Mouse (Mus musculus): ENCODE results near the gene Bri3bp. TPM values are rescaled to one million over a fixed set of nuclear protein-coding genes. Genes with fewer than 3 reads are reported as not detected.

The Bri3bp gene
- polyA plus RNA-seq, 1 experiment, result 24.8 TPM

DNA sequence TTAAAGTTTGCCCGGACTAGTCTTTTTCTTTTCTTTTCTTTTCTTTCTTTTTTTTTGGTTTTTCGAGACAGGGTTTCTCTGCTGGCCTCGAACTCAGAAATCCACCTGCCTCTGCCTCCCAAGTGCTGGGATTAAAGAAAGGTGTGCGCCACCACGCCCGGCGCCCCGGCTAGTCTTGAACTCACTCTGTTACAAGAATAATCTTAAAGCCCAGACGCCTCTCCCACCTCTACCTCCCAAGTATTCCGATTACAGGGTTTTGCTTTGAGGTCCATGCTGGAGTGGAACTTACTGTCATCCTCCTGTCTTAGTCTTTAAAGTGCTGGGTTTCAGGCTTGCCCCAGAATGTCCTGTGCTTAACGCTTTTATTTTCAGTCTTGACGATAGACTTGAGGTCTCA is 33.7 kb downstream of the Bri3bp start:
- no peak for TF ChIP-seq POLR2AphosphoS2 (IDR thresholded peaks at IDR 0.05; ENCODE audit: insufficient read length, low read depth)
- no peak for TF ChIP-seq E2F4 (IDR thresholded peaks at IDR 0.05; ENCODE audit: insufficient read depth)
- TF ChIP-seq MAX (IDR thresholded peaks at IDR 0.05; ENCODE audit: low read depth), result no peak
- TF ChIP-seq CEBPB (IDR thresholded peaks at IDR 0.05; ENCODE audit: insufficient read depth, poor library complexity, severe bottlenecking), result no peak
- no peak for TF ChIP-seq USF1 (IDR thresholded peaks at IDR 0.05; ENCODE audit: low read depth)
- TF ChIP-seq MYOD1 (IDR thresholded peaks at IDR 0.05; ENCODE audit: control insufficient read depth in 1 of 3, insufficient read length in 2 of 3, low read depth in 2 of 3), result no peak
- Histone ChIP-seq H3K27me3 (ENCODE audit: control insufficient read depth, insufficient read depth, insufficient read length) (no peaks in the 10 kb centered on the region), H3K4me3 (peak overlapping the region; percentile 85)

DNA sequence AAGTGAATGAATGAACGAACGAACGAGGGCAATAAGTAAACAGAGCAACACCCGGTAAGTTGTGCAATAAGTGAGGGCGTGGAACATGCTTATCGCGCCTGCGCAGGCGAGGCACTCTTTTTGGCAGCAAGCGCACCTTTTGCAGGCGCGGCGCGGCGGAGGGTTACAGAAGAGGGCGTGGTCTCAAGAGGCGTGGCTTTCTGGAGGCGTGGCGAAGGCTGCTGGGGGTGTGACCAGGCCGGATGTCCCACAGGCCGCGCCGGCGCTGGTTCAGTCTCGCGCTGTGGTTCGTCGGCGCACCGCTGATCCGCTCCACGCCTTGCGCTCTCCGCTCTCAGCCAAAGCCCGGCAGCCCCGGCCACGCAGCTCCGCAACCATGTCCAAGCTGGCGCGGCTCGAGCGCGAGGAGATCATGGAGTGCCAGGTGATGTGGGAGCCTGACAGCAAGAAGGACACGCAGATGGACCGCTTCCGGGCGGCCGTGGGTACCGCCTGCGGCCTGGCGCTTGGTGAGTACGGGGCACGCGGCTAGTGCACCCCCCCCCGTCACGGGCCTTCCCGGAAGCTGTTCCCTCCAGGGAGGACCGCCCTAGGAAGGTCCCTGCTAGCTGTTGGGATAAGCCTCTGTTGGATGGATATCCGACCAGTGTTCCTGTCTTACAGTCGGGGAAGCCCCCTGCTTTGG is 34.4 kb downstream of the Bri3bp start, which contains the start of gene Aacs:
Aacs (plus strand) TSS at position 214 of the 685 bp plus-strand sequence.
- Histone ChIP-seq H3ac (ENCODE audit: control insufficient read depth, insufficient read length) (peak within 1 kb of the TSS; percentile 24), H3K27me3 (ENCODE audit: control insufficient read depth, insufficient read depth, insufficient read length) (no peaks in the 10 kb centered on the region), H3K4me2 (ENCODE audit: low read depth) (peak within 1 kb of the TSS; percentile 98), H3K79me2 (ENCODE audit: control insufficient read depth, insufficient read depth) (peaks cover 48% of the 10 kb centered on the region), H3K4me3 (peak within 1 kb of the TSS; percentile 85), H3K36me3 (ENCODE audit: control insufficient read depth, insufficient read depth) (no peaks in the 10 kb centered on the region)
- TF ChIP-seq MAX (IDR thresholded peaks at IDR 0.05; ENCODE audit: low read depth), result no peak
- peak in 1 of 3 experiments; percentile 47 for TF ChIP-seq MYOD1 (IDR thresholded peaks at IDR 0.05; ENCODE audit: control insufficient read depth in 1 of 3, insufficient read length in 2 of 3, low read depth in 2 of 3)
- TF ChIP-seq MYOG (IDR thresholded peaks at IDR 0.05; ENCODE audit: control insufficient read depth in 1 of 3, insufficient read depth in 1 of 3, insufficient read length in 2 of 3, low read depth in 2 of 3), result peak in 1 of 3 experiments; percentile 24
- TF ChIP-seq E2F4 (IDR thresholded peaks at IDR 0.05; ENCODE audit: insufficient read depth), result no peak
- TF ChIP-seq USF1 (IDR thresholded peaks at IDR 0.05; ENCODE audit: low read depth), result no peak
- TF ChIP-seq TCF12 (IDR thresholded peaks at IDR 0.05; ENCODE audit: insufficient read depth, poor library complexity, severe bottlenecking), result no peak
- TF ChIP-seq SRF (IDR thresholded peaks at IDR 0.05; ENCODE audit: control insufficient read depth, insufficient read length, low read depth), result peak; percentile 51
- TF ChIP-seq POLR2AphosphoS2 (IDR thresholded peaks at IDR 0.05; ENCODE audit: insufficient read length, low read depth), result peak; percentile 100
- TF ChIP-seq REST (IDR thresholded peaks at IDR 0.05; ENCODE audit: insufficient read depth, insufficient read length), result peak; percentile 51
- peak; percentile 100 for TF ChIP-seq POLR2A (IDR thresholded peaks at IDR 0.05; ENCODE audit: insufficient read length, low read depth)
- peak; percentile 99 for TF ChIP-seq CEBPB (IDR thresholded peaks at IDR 0.05; ENCODE audit: insufficient read depth, poor library complexity, severe bottlenecking)

More for the DNA sequence above, 33.7 kb downstream of the Bri3bp start:
- peak overlapping the region; percentile 98 for H3K4me2 ChIP-seq (ENCODE audit: low read depth)
- H3K36me3 ChIP-seq (ENCODE audit: control insufficient read depth, insufficient read depth), result no peaks in the 10 kb centered on the region
- peaks cover 41% of the 10 kb centered on the region for H3K79me2 ChIP-seq (ENCODE audit: control insufficient read depth, insufficient read depth)
- peak overlapping the region; percentile 24 for H3ac ChIP-seq (ENCODE audit: control insufficient read depth, insufficient read length)

DNA sequence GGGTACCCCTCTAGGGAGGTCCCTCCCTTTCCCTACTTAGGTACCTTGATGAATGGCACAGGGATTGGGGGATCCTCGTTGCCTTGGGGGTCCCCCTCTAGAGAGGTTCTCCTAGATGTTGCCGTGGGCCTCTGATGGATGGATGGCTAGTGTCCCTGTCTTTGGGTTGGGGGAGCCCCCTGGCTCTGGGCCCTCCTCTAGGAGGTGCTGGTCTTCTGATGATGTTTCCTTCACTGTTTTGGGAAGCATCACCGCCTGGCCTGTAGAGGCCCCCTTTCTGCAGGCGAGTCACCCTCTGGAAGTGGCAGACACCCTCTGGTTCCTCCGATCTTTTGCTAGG is 34.9 kb downstream of the Bri3bp start:
- H3ac ChIP-seq (ENCODE audit: control insufficient read depth, insufficient read length), result peak overlapping the region; percentile 24
- no peaks in the 10 kb centered on the region for H3K27me3 ChIP-seq (ENCODE audit: control insufficient read depth, insufficient read depth, insufficient read length)
- H3K79me2 ChIP-seq (ENCODE audit: control insufficient read depth, insufficient read depth), result peaks cover 53% of the 10 kb centered on the region
- no peaks in the 10 kb centered on the region for H3K36me3 ChIP-seq (ENCODE audit: control insufficient read depth, insufficient read depth)
- TF ChIP-seq POLR2A (IDR thresholded peaks at IDR 0.05; ENCODE audit: insufficient read length, low read depth) (no peak), E2F4 (IDR thresholded peaks at IDR 0.05; ENCODE audit: insufficient read depth) (no peak), REST (IDR thresholded peaks at IDR 0.05; ENCODE audit: insufficient read depth, insufficient read length) (no peak), MAX (IDR thresholded peaks at IDR 0.05; ENCODE audit: low read depth) (no peak), MYOG (IDR thresholded peaks at IDR 0.05; ENCODE audit: control insufficient read depth in 1 of 3, insufficient read depth in 1 of 3, insufficient read length in 2 of 3, low read depth in 2 of 3) (no peak), TCF12 (IDR thresholded peaks at IDR 0.05; ENCODE audit: insufficient read depth, poor library complexity, severe bottlenecking) (no peak), CEBPB (IDR thresholded peaks at IDR 0.05; ENCODE audit: insufficient read depth, poor library complexity, severe bottlenecking) (no peak), TCF3 (IDR thresholded peaks at IDR 0.05; ENCODE audit: insufficient read length, low read depth) (no peak), USF1 (IDR thresholded peaks at IDR 0.05; ENCODE audit: low read depth) (no peak), MYOD1 (IDR thresholded peaks at IDR 0.05; ENCODE audit: control insufficient read depth in 1 of 3, insufficient read length in 2 of 3, low read depth in 2 of 3) (no peak)
- peak overlapping the region; percentile 85 for H3K4me3 ChIP-seq
- H3K4me2 ChIP-seq (ENCODE audit: low read depth), result peak overlapping the region; percentile 89

DNA sequence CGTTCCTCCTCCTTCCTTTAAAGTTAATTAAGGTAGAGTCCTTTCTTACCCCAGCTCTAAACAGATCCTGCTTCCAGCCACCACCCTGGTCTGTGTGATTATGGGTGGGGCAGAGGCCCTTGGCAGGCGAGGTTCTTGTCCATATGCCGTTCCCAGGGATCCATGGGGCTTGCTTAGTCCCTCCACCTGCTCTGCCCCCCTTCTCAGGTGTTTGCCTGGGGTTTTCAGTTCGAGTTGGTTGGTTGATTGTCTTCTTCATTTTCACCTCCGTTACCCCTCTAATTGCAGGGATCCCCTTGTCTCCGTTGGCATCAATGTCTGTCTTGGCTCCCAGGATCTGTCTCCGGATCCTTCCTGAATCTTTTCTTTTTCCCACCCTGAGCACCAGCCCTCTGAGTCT is 35.4 kb downstream of the Bri3bp start:
- Histone ChIP-seq H3ac (ENCODE audit: control insufficient read depth, insufficient read length) (peak overlapping the region; percentile 24), H3K27me3 (ENCODE audit: control insufficient read depth, insufficient read depth, insufficient read length) (no peaks in the 10 kb centered on the region), H3K79me2 (ENCODE audit: control insufficient read depth, insufficient read depth) (peaks cover 59% of the 10 kb centered on the region), H3K4me3 (peak overlapping the region; percentile 85), H3K4me2 (ENCODE audit: low read depth) (peak overlapping the region; percentile 89), H3K36me3 (ENCODE audit: control insufficient read depth, insufficient read depth) (no peaks in the 10 kb centered on the region)
- TF ChIP-seq REST (IDR thresholded peaks at IDR 0.05; ENCODE audit: insufficient read depth, insufficient read length), result no peak

DNA sequence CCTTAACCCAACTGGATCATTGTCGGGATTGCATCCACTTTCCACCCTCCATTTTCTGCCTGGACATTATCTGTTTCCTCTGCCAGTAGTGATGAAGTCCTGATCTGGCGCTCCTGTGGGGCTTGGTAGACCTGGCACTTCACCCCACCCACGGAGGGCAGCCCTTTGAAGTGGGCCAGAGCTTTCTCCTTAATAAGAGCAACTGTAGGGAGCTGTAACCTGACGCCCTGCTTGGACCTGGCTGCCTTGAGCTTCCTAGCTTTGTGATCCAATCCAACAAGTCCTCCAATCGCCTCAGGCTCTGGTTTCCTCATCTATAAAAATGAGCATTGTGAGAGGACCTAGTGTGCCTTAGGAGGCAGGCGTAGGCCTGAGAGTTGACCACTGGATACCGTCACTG is 36.2 kb downstream of the Bri3bp start:
- Histone ChIP-seq H3K4me3 (peak overlapping the region; percentile 85), H3K36me3 (ENCODE audit: control insufficient read depth, insufficient read depth) (peaks cover 4% of the 10 kb centered on the region), H3K4me2 (ENCODE audit: low read depth) (peak overlapping the region; percentile 89), H3ac (ENCODE audit: control insufficient read depth, insufficient read length) (no peak overlapping the region), H3K27me3 (ENCODE audit: control insufficient read depth, insufficient read depth, insufficient read length) (no peaks in the 10 kb centered on the region), H3K79me2 (ENCODE audit: control insufficient read depth, insufficient read depth) (peaks cover 66% of the 10 kb centered on the region)
- TF ChIP-seq SRF (IDR thresholded peaks at IDR 0.05; ENCODE audit: control insufficient read depth, insufficient read length, low read depth), result no peak
- TF ChIP-seq E2F4 (IDR thresholded peaks at IDR 0.05; ENCODE audit: insufficient read depth), result no peak
- no peak for TF ChIP-seq REST (IDR thresholded peaks at IDR 0.05; ENCODE audit: insufficient read depth, insufficient read length)
- TF ChIP-seq CEBPB (IDR thresholded peaks at IDR 0.05; ENCODE audit: insufficient read depth, poor library complexity, severe bottlenecking), result no peak
- TF ChIP-seq MYOG (IDR thresholded peaks at IDR 0.05; ENCODE audit: control insufficient read depth in 1 of 3, insufficient read depth in 1 of 3, insufficient read length in 2 of 3, low read depth in 2 of 3), result no peak
- TF ChIP-seq MYOD1 (IDR thresholded peaks at IDR 0.05; ENCODE audit: control insufficient read depth in 1 of 3, insufficient read length in 2 of 3, low read depth in 2 of 3), result no peak
- no peak for TF ChIP-seq USF1 (IDR thresholded peaks at IDR 0.05; ENCODE audit: low read depth)
- TF ChIP-seq POLR2A (IDR thresholded peaks at IDR 0.05; ENCODE audit: insufficient read length, low read depth), result no peak
- TF ChIP-seq TCF12 (IDR thresholded peaks at IDR 0.05; ENCODE audit: insufficient read depth, poor library complexity, severe bottlenecking), result no peak
- TF ChIP-seq TCF3 (IDR thresholded peaks at IDR 0.05; ENCODE audit: insufficient read length, low read depth), result no peak
- no peak for TF ChIP-seq POLR2AphosphoS2 (IDR thresholded peaks at IDR 0.05; ENCODE audit: insufficient read length, low read depth)
- TF ChIP-seq MAX (IDR thresholded peaks at IDR 0.05; ENCODE audit: low read depth), result no peak

Measured in myocyte (in vitro differentiated cells).